Mouse (Mus musculus) kidney, adult 2 months (tissue): ENCODE measurements at regions not wholly inside any gene's neighbourhood (a gene's known extent, or its start where the extent isn't known, plus 50 kb on each side); places are given as distances from the start of the nearest gene placed in this dataset.

Experiments
- DNase-seq: peaks from one replicate; pipeline ENCODE4 v3.0.0; 2021
- H3K27ac ChIP-seq: fragments of 200-500 bp; 2 replicates; pipeline ENCODE4 v1.5.1; 2012; ENCODE audit warnings: low read depth, low read length, control low read depth, inconsistent platforms; ENCODE audit not compliant: insufficient read depth
- H3K27me3 ChIP-seq: fragments of 200-500 bp; replicated peaks from 2 replicates; pipeline ENCODE4 v1.6.1; 2012; ENCODE audit warnings: mild to moderate bottlenecking, moderate library complexity, low read length, inconsistent platforms; ENCODE audit not compliant: control insufficient read depth, insufficient read depth
- H3K36me3 ChIP-seq: fragments of 200-500 bp; 2 replicates; pipeline ENCODE4 v1.6.1; 2012; ENCODE audit warnings: mild to moderate bottlenecking, moderate library complexity, low read length, inconsistent platforms; ENCODE audit not compliant: control insufficient read depth, insufficient read depth
- H3K4me1 ChIP-seq: fragments of 200-500 bp; 2 replicates; pipeline ENCODE4 v1.6.1; 2011; ENCODE audit warnings: low read length; ENCODE audit not compliant: control insufficient read depth, insufficient read depth
- H3K4me3 ChIP-seq: fragments of 200-500 bp; 2 replicates; pipeline ENCODE4 v1.5.1; 2011; ENCODE audit warnings: mild to moderate bottlenecking, low read depth, low read length, control low read depth; ENCODE audit not compliant: insufficient read depth
- CTCF ChIP-seq: fragments of 200-500 bp; conservative IDR thresholded peaks from 2 replicates; pipeline ENCODE4 v1.5.1; 2011; ENCODE audit warnings: low read depth, mild to moderate bottlenecking, control low read depth, low read length, moderate library complexity, mixed read lengths; ENCODE audit not compliant: insufficient read depth, insufficient read length
- POLR2A ChIP-seq: fragments of 200-500 bp; IDR thresholded peaks from one replicate; pipeline ENCODE4 v1.6.1; 2011; ENCODE audit warnings: low read depth, low read length, control low read depth
- WGBS: fragments of 180-500 bp; shearing (Covaris S2); methylation state at CpG from one replicate; pipeline ENCODE4 v1.1.7; 2018; 5-methylcytosine and 5-hydroxymethylcytosine counted together

DNA sequence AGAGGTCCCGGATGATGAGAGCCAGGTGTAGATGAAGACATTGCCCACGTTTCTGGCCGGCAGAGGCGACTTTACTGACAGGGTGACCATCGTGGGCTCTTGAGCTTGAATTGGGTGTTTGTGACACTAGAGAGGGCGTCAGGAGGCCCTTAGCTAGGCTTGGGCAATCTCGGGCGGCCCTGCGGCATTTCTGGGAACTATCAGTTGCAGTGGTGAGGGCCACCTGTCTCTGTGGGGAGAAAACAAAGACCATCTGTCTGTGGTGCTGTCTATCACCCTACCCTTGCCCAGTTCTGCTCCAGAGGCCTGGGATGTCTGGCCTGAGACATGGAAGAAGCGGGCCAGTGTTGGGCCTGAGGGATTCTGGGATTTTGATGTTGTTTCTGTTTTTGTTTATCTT, 66.2 kb upstream of the Slc6a6 start:
- TF ChIP-seq CTCF (no peak), POLR2A (no peak)
- Histone ChIP-seq H3K4me1 (peaks cover 21% of the 10 kb centered on the region), H3K36me3 (no peaks in the 10 kb centered on the region), H3K4me3 (no peak overlapping the region), H3K27ac (no peak overlapping the region), H3K27me3 (no peaks in the 10 kb centered on the region)
- no peak for DNase-seq
- WGBS: 87% methylated on average over 10 of the region's 10 CpGs

DNA sequence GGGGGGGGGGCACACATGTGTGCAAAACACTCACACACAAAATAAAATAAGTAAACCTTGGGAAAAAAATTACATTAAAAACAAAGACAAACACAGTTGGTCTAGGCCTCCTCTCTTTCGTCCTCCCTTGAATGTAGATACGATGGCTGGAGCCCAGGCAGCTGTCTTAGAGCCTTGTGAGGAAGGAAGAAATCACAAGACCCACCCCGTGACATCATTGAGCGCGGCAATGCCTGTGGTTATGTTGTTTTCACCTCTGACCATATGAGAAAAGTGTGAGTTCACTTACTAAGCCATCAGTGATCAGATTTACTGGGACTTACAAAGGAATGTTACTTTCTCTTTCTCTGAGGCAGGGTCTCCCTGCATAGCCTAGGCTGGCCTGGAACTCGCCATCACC, 64.8 kb upstream of the Slc6a6 start:
- no peaks in the 10 kb centered on the region for H3K36me3 ChIP-seq
- no peak overlapping the region for H3K27ac ChIP-seq
- H3K27me3 ChIP-seq: no peaks in the 10 kb centered on the region
- no peak overlapping the region for H3K4me3 ChIP-seq
- TF ChIP-seq CTCF (no peak), POLR2A (no peak)
- H3K4me1 ChIP-seq: peaks cover 21% of the 10 kb centered on the region
- WGBS: 94% methylated on average over 6 of the region's 6 CpGs
- DNase-seq: no peak

DNA sequence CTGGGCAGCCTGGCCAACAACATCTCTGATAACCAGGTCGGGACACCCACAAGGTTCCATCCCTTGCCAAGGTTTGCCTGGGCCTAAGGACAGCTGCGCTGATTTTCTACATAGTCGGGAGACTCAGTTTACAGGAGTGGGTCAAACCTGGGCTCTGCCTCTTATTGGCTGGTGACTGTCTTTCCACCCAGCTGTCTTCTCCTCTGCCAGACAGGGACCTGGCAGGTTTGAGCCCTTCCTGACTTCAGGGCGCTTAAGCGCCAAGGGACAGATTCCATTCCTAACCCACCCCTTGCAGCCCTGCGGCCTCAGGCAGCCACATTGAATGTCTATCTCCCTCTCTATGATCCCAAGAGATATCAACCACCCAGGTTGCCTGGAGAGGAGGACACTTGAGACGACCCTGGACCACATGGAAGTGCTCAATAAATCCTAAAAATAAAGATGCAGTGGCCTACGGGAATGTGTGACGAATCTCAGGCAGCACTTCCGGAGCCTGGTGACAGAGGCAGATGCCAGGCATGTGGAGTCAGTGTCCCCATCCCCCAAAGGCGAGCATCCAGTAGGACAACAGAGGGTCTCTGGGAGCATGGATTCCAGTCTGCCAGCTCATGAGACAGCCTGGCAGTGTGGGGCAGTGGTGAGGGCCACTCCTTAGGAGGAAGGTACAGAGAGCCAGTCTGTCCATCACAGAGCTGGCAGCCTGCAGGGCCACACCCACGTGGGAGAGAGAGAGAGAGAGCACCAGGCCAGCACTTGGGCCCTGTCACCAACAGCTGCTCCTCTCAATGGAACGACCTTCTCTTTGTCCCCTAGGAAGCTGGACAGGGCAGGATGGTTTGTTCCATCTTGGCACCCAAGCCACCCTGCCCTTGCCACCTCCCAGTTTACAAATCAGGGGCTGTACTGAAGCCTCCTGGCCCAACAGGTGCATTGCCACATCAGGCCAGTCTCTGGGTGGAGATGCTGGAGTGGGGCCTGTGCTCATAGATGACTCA, 63.8 kb upstream of the Slc6a6 start:
- Histone ChIP-seq H3K4me3 (no peak overlapping the region), H3K27ac (no peak overlapping the region)

DNA sequence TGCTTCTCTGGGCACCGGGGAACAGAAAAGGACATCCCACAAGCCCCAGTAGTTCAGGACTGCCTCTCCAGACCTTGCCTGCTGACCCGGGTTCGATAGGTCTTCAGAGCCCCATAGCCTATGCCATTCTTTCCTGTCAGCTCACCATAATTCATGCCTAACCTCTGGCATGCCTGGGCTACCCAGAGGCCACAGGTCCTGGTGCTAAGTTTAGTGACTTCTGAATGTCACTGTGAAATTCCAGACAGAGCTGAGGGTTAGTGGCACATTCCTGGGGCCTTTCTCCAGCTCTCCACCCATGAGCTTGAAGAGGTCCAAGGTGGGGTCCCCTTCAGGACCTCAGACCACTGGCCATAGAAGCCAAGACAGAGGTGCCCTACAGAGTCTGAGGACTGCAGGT, 62.4 kb upstream of the Slc6a6 start:
- Histone ChIP-seq H3K27ac (no peak overlapping the region), H3K27me3 (no peaks in the 10 kb centered on the region), H3K36me3 (no peaks in the 10 kb centered on the region), H3K4me1 (peaks cover 10% of the 10 kb centered on the region), H3K4me3 (no peak overlapping the region)
- TF ChIP-seq CTCF (no peak), POLR2A (no peak)
- no peak for DNase-seq
- 79% methylated on average over 3 of the region's 3 CpGs for WGBS

More for the DNA sequence above, 63.8 kb upstream of the Slc6a6 start:
- Histone ChIP-seq H3K4me1 (peaks cover 23% of the 10 kb centered on the region), H3K36me3 (no peaks in the 10 kb centered on the region), H3K27me3 (no peaks in the 10 kb centered on the region)
- WGBS: 82% methylated on average over 13 of the region's 13 CpGs
- TF ChIP-seq POLR2A: no peak
- TF ChIP-seq CTCF: no peak
- DNase-seq: peak; percentile 23

DNA sequence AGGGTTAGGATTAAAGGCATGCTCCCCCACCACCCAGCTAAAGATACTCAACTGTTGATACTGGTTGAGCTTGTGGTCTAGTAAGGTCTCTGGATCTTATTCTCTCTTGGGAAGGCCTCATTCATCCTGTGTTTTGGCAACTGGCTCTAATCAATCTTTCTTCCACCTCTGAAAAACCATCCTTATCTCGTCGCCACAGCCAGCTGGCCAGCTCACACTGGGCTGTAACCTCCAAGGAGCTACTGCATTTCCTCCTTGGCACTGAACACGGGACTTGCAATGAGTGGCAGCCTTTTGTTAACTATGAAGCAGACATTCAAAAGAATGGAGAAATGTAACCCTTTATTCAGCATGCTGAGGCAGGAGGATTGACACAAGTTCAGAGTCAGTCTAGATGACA, 61.4 kb upstream of the Slc6a6 start:
- H3K27me3 ChIP-seq: no peaks in the 10 kb centered on the region
- no peak overlapping the region for H3K4me3 ChIP-seq
- DNase-seq: no peak
- H3K4me1 ChIP-seq: 0 out of 2 replicates have a peak, but pooled peaks cover 2% of the 10 kb centered on the region
- no peak overlapping the region for H3K27ac ChIP-seq
- 50% methylated on average over 3 of the region's 3 CpGs for WGBS
- TF ChIP-seq CTCF (no peak), POLR2A (no peak)
- H3K36me3 ChIP-seq: no peaks in the 10 kb centered on the region

DNA sequence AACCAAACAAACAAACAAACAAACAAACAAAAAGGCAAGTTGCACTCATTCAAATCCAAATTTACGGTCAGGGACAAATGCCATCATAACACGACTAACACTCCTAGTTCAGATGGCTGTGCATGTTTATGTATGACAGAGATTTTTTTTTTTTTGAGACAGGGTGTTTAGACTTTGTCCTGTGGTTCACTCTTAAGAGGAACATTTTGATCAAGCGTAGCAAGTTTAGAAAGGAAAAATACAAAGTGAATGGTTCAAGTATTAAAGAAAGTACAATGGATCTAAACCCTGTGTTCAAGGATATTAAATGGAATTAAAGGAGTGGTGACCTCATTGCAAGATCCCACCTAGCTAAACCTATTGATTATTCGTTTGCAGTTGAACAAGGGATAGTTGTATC, 60.2 kb upstream of the Slc6a6 start:
- WGBS: 73% methylated on average over 4 of the region's 4 CpGs
- DNase-seq: peak; percentile 51
- TF ChIP-seq CTCF (no peak), POLR2A (no peak)

DNA sequence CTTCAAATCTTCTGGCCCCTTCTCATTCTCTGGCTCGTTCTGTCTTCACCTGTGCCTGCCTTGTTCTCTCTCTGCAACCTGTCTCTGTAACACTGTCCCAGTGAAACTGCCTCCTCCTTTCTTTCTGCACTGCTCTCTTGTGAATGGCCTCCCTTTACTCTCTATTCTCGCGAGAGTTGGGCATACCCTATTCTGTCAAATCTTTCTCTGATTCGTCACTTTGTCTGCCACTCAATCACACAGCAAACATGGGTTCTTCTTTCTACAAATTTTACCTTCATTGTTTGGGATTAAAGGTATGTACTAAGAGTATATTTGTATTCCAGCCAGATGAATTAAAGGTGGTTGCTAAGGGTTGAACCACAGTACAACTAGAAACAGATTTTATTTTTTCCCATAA, 54.6 kb upstream of the Slc6a6 start:
- Histone ChIP-seq H3K4me1 (no peaks in the 10 kb centered on the region), H3K4me3 (no peak overlapping the region), H3K27ac (no peak overlapping the region), H3K27me3 (no peaks in the 10 kb centered on the region), H3K36me3 (no peaks in the 10 kb centered on the region)
- DNase-seq: no peak
- TF ChIP-seq CTCF: no peak
- no peak for TF ChIP-seq POLR2A
- whole genome bisulfite sequencing: 85% methylated on average over 4 of the region's 4 CpGs

More for the DNA sequence above, 60.2 kb upstream of the Slc6a6 start:
- Histone ChIP-seq H3K36me3 (no peaks in the 10 kb centered on the region), H3K27ac (peak overlapping the region; percentile 57; the same call in 1 of the 2 replicates), H3K27me3 (no peaks in the 10 kb centered on the region), H3K4me1 (0 out of 2 replicates have a peak, but pooled peaks cover 2% of the 10 kb centered on the region), H3K4me3 (no peak overlapping the region)
